9 mouse cellular contexts compared by ENCODE assay signal in genomic region chr12:4972939-4973338, GRCm38 (mm10). TPM values are rescaled to one million over a fixed set of nuclear protein-coding genes. Genes with fewer than 3 reads are reported as not detected.
A peak's percentile ranks its signal among the peaks of the same experiment; 100 is the strongest.
DNase-seq lines count a peak whose midpoint lies in the region; ATAC-seq and TF ChIP-seq lines count a peak whose summit lies in the region.
"Had no signal": no experiment of that assay in that cellular context is flagged by ENCODE, and none has a peak within 500 bp of the region (broad histone marks: within the 10 kb centered on the region; RNA-seq: fewer than 3 reads in every experiment).

No protein-coding gene starts in this region.

- H3K4me1 ChIP-seq in forebrain, postnatal 0 days (ENCODE audit: insufficient read depth) = no peaks in the 10 kb centered on the region
- no peaks in the 10 kb centered on the region for H3K4me1 ChIP-seq in forebrain, embryonic 16.5 days (replicated peaks; ENCODE audit: control insufficient read depth, insufficient read depth, low read length)
- H3K4me1 ChIP-seq in stomach, postnatal 0 days (replicated peaks; ENCODE audit: control insufficient read depth, insufficient read depth) = no peaks in the 10 kb centered on the region

- peaks cover 17% of the 10 kb centered on the region for H3K36me3 ChIP-seq in forebrain, postnatal 0 days (ENCODE audit: insufficient read depth)
- H3K36me3 ChIP-seq in forebrain, embryonic 16.5 days (ENCODE audit: control insufficient read depth, insufficient read depth) = peaks cover 11% of the 10 kb centered on the region
- H3K36me3 ChIP-seq in stomach, postnatal 0 days (ENCODE audit: control insufficient read depth, insufficient read depth, low read length) = 0 out of 2 replicates have a peak, but pooled peaks cover 3% of the 10 kb centered on the region

- H3K9me3 ChIP-seq in forebrain, postnatal 0 days (ENCODE audit: low read length) = no peaks in the 10 kb centered on the region
- no peaks in the 10 kb centered on the region for H3K9me3 ChIP-seq in forebrain, embryonic 16.5 days (ENCODE audit: control insufficient read depth, low read length)
- no peaks in the 10 kb centered on the region for H3K9me3 ChIP-seq in stomach, postnatal 0 days (ENCODE audit: control insufficient read depth, low read length)

- H3K9ac ChIP-seq in forebrain, postnatal 0 days = no peak overlapping the region
- no peak overlapping the region for H3K9ac ChIP-seq in forebrain, embryonic 16.5 days (replicated peaks; ENCODE audit: low read depth, low read length)
- no peak overlapping the region for H3K9ac ChIP-seq in stomach, postnatal 0 days (ENCODE audit: low read length)

- H3K27me3 ChIP-seq in forebrain, postnatal 0 days (ENCODE audit: insufficient read depth, low read length) = no peaks in the 10 kb centered on the region
- H3K27me3 ChIP-seq in forebrain, embryonic 16.5 days (replicated peaks; ENCODE audit: control insufficient read depth, insufficient read depth, low read length) = no peaks in the 10 kb centered on the region
- H3K27me3 ChIP-seq in stomach, postnatal 0 days (ENCODE audit: control insufficient read depth, insufficient read depth, low read length) = no peaks in the 10 kb centered on the region

- H3K27ac ChIP-seq in forebrain, postnatal 0 days (ENCODE audit: low read depth, low read length) = no peak overlapping the region
- H3K27ac ChIP-seq in forebrain, embryonic 16.5 days (ENCODE audit: low read length) = no peak overlapping the region
- H3K27ac ChIP-seq in stomach, postnatal 0 days (replicated peaks) = no peak overlapping the region
- H3K27ac ChIP-seq: macrophage had no signal

- ATAC-seq in forebrain, postnatal 0 days = no peak
- no peak for ATAC-seq in forebrain, embryonic 16.5 days
- ATAC-seq in stomach, postnatal 0 days (ENCODE audit: low FRiP score, low TSS enrichment) = no peak

- intact Hi-C loops in gastrocnemius, postnatal 14 days (cut with DNase I; ENCODE audit: low total_unique reads) = no loop called here

- no peak for TF ChIP-seq EP300 in stomach, postnatal 0 days (optimal IDR thresholded peaks at IDR 0.05)

- H3K4me3 ChIP-seq in forebrain, postnatal 0 days (ENCODE audit: low read depth, low read length) = no peak overlapping the region
- H3K4me3 ChIP-seq in forebrain, embryonic 16.5 days (replicated peaks; ENCODE audit: low read length) = no peak overlapping the region
- H3K4me3 ChIP-seq in stomach, postnatal 0 days (ENCODE audit: low read depth, low read length) = no peak overlapping the region

- TF ChIP-seq CTCF in forebrain, postnatal 0 days (IDR thresholded peaks at IDR 0.05; ENCODE audit: low read depth) = peak; percentile 78
- peak; percentile 86 for TF ChIP-seq CTCF in stomach, postnatal 0 days (IDR thresholded peaks at IDR 0.05; ENCODE audit: low read depth)

- peak; percentile 80 for DNase-seq in forebrain, postnatal 0 days
- peak; percentile 59 for DNase-seq in MEL-GATA-1-ER (ENCODE audit: extremely low read depth, low read depth)
- DNase-seq in cerebellum, adult 8-10 months = peak; percentile 68
- peak; percentile 69 for DNase-seq in gastrocnemius, postnatal 14 days
- peak; percentile 77 to 83 for DNase-seq in layer of hippocampus, postnatal 10 days (ENCODE audit: low spot score in 2 of 2)
- peak; percentile 64 for DNase-seq in mesoderm, embryonic 11.5 days (ENCODE audit: low read depth, low spot score)
- peak; percentile 67 for DNase-seq in stomach, postnatal 0 days (ENCODE audit: low spot score)

- H3K4me2 ChIP-seq in forebrain, postnatal 0 days (ENCODE audit: low read depth) = no peak overlapping the region
- H3K4me2 ChIP-seq in forebrain, embryonic 16.5 days (ENCODE audit: low read length) = no peak overlapping the region
- H3K4me2 ChIP-seq in stomach, postnatal 0 days (replicated peaks; ENCODE audit: low read depth) = no peak overlapping the region

- WGBS in forebrain, postnatal 0 days = 48% methylated on average over 1 of the region's 1 CpGs
- 47% methylated on average over 1 of the region's 1 CpGs for WGBS in forebrain, embryonic 16.5 days
- 25% methylated on average over 1 of the region's 1 CpGs for WGBS in stomach, postnatal 0 days

RNA-seq across cellular contexts. Expression of gene Atad2b, which starts 55.8 kb away (rescaled TPM):
- 23.7 and 31.1 TPM in 2 replicates for total RNA-seq in forebrain, postnatal 0 days (2014; rRNA removed)
- 5.0 and 6.6 TPM in 2 replicates for polyA plus RNA-seq in forebrain, postnatal 0 days (2015; fragmentation: Nextera tagmentation; extraction: Ambion mirVana)
- 10.6 and 11.2 TPM in 2 replicates for polyA plus RNA-seq in forebrain, embryonic 16.5 days (2015; fragmentation: Nextera tagmentation; extraction: Ambion mirVana)
- total RNA-seq in gastrocnemius, postnatal 14 days (2021) = 10 to 100 TPM; 17.6 to 18.0 TPM
- 10 to 100 TPM; 30.6 to 32.3 TPM for total RNA-seq in layer of hippocampus, postnatal 10 days (2021)
- 4.1 and 4.6 TPM in 2 replicates for polyA plus RNA-seq in stomach, postnatal 0 days (2015; fragmentation: Nextera tagmentation; extraction: Ambion mirVana)
